Mouse (Mus musculus) C2C12 (cell line): ENCODE results near the gene Map1b. TPM values are rescaled to one million over a fixed set of nuclear protein-coding genes. Genes with fewer than 3 reads are reported as not detected.
A peak's percentile ranks its signal among the peaks of the same experiment; 100 is the strongest.

Source experiments
- H3K27me3 ChIP-seq: one replicate; pipeline ENCODE4 v1.6.1; 2011; ENCODE audit not compliant: control insufficient read depth, insufficient read depth, insufficient read length
- H3K36me3 ChIP-seq: one replicate; pipeline ENCODE4 v1.6.1; 2011; ENCODE audit not compliant: control insufficient read depth, insufficient read depth
- H3K4me3 ChIP-seq: one replicate; pipeline ENCODE4 v1.5.1; 2011; ENCODE audit warnings: mild to moderate bottlenecking, control low read depth; ENCODE audit not compliant: poor library complexity, insufficient read depth, severe bottlenecking
- H3K79me2 ChIP-seq: one replicate; pipeline ENCODE4 v1.6.1; 2011; ENCODE audit not compliant: control insufficient read depth, insufficient read depth
- H3K79me3 ChIP-seq: one replicate; pipeline ENCODE4 v1.6.1; 2011; ENCODE audit warnings: low read depth, control low read depth
- H3ac ChIP-seq: one replicate; pipeline ENCODE3; 2011; ENCODE audit warnings: low read depth; ENCODE audit not compliant: control insufficient read depth, insufficient read length
- CEBPB ChIP-seq: IDR thresholded peaks from one replicate; pipeline ENCODE4 v1.6.1; 2011; ENCODE audit warnings: low read depth, mild to moderate bottlenecking, control low read depth, moderate library complexity
- CTCF ChIP-seq: IDR thresholded peaks from one replicate; pipeline ENCODE4 v1.5.1; 2011; ENCODE audit not compliant: control insufficient read depth, insufficient read depth, insufficient read length
- FOSL1 ChIP-seq: IDR thresholded peaks from one replicate; pipeline ENCODE4 v1.8.0; 2011; ENCODE audit warnings: mild to moderate bottlenecking, low read length; ENCODE audit not compliant: poor library complexity, insufficient read depth, severe bottlenecking
- MAX ChIP-seq: IDR thresholded peaks from one replicate; pipeline ENCODE4 v1.6.1; 2011; ENCODE audit warnings: mild to moderate bottlenecking, control low read depth
- MYOD1 ChIP-seq: IDR thresholded peaks from one replicate; pipeline ENCODE4 v1.6.1; 2011; ENCODE audit warnings: low read depth; ENCODE audit not compliant: control insufficient read depth, insufficient read length
- MYOG ChIP-seq: IDR thresholded peaks from one replicate; pipeline ENCODE4 v1.6.1; 2011; ENCODE audit not compliant: control insufficient read depth, insufficient read length; ENCODE audit errors: extremely low read depth
- USF1 ChIP-seq: IDR thresholded peaks from one replicate; pipeline ENCODE4 v1.6.1; 2011; ENCODE audit warnings: low read depth, mild to moderate bottlenecking, control low read depth, moderate library complexity
- polyA plus RNA-seq: library from polyadenylated mRNA; unstranded; fragments of >200 nt; fragmentation: generic; extraction: Trizol; gene quantifications from one replicate; pipeline ENCODE4 v1.2.1, GENCODE M21; 2012; ENCODE audit warnings: missing spikeins

Map1b gene
- polyA plus RNA-seq, 1 experiment = 26.4 TPM

- Histone ChIP-seq H3K79me2 (peaks cover 25% of the 10 kb centered on the region), H3K79me3 (peaks cover 3% of the 10 kb centered on the region), H3K4me3 (no peak overlapping the region), H3K27me3 (no peaks in the 10 kb centered on the region), H3K36me3 (peaks cover 9% of the 10 kb centered on the region), H3ac (peak overlapping the region; percentile 22)
- TF ChIP-seq FOSL1 (peak; percentile 52), USF1 (no peak)
These were observed 124.9 kb downstream of the Map1b start for GRCm38 (mm10) chr13:99391417-99391816.

- no peak for TF ChIP-seq USF1
- TF ChIP-seq CEBPB = no peak
- TF ChIP-seq MAX = no peak
- TF ChIP-seq MYOD1 = no peak
- no peak for TF ChIP-seq FOSL1
- no peak for TF ChIP-seq CTCF
- no peak for TF ChIP-seq MYOG
- Histone ChIP-seq H3K4me3 (no peak overlapping the region), H3K27me3 (no peaks in the 10 kb centered on the region), H3K79me2 (peaks cover 29% of the 10 kb centered on the region), H3ac (no peak overlapping the region), H3K79me3 (peaks cover 5% of the 10 kb centered on the region), H3K36me3 (peaks cover 5% of the 10 kb centered on the region)
These were observed 128.2 kb downstream of the Map1b start for GRCm38 (mm10) chr13:99387901-99388811.

GRCm38 (mm10) chr13:99386341-99386740 is 130.0 kb downstream of the Map1b start:
- H3K4me3 ChIP-seq = no peak overlapping the region
- H3K36me3 ChIP-seq = no peaks in the 10 kb centered on the region
- peaks cover 6% of the 10 kb centered on the region for H3K79me3 ChIP-seq
- TF ChIP-seq FOSL1 = no peak
- no peak for TF ChIP-seq CEBPB
- TF ChIP-seq CTCF = no peak
- no peak for TF ChIP-seq MYOD1
- TF ChIP-seq MAX = no peak
- H3K79me2 ChIP-seq = peaks cover 29% of the 10 kb centered on the region
- no peaks in the 10 kb centered on the region for H3K27me3 ChIP-seq
- H3ac ChIP-seq = no peak overlapping the region

- Histone ChIP-seq H3K4me3 (no peak overlapping the region), H3K79me3 (peaks cover 6% of the 10 kb centered on the region), H3K36me3 (no peaks in the 10 kb centered on the region), H3K27me3 (no peaks in the 10 kb centered on the region), H3K79me2 (peaks cover 32% of the 10 kb centered on the region), H3ac (no peak overlapping the region)
- no peak for TF ChIP-seq CTCF
- TF ChIP-seq MAX = no peak
- no peak for TF ChIP-seq MYOG
- TF ChIP-seq MYOD1 = no peak
- no peak for TF ChIP-seq FOSL1
- TF ChIP-seq CEBPB = no peak
- no peak for TF ChIP-seq USF1
These were observed 130.4 kb downstream of the Map1b start for GRCm38 (mm10) chr13:99385911-99386310.

- TF ChIP-seq MYOG (no peak), MYOD1 (no peak), USF1 (no peak), FOSL1 (peak; percentile 90), CEBPB (peak; percentile 7), MAX (no peak), CTCF (no peak)
- Histone ChIP-seq H3K36me3 (no peaks in the 10 kb centered on the region), H3K79me3 (peaks cover 6% of the 10 kb centered on the region), H3ac (peak overlapping the region; percentile 13), H3K27me3 (no peaks in the 10 kb centered on the region), H3K79me2 (peaks cover 32% of the 10 kb centered on the region), H3K4me3 (no peak overlapping the region)
These were observed 131.7 kb downstream of the Map1b start for GRCm38 (mm10) chr13:99384555-99385203.
